Mouse (Mus musculus) heart, embryonic 14.5 days (tissue): Measurements from ENCODE around the gene Cdh24. TPM values are rescaled to one million over a fixed set of nuclear protein-coding genes. Genes with fewer than 3 reads are reported as not detected.

Experiments used
- ATAC-seq: fragments of 200-750 bp; cut with Nextera tagmentation; 2 replicates; pipeline ENCODE4 v1.8.0; 2017; ENCODE audit warnings: low read depth, moderate TSS enrichment; ENCODE audit not compliant: insufficient number of reproducible peaks, insufficient read depth, low FRiP score
- H3K27ac ChIP-seq, 2 experiments: fragments of 200-500 bp in 1 of 2; fragments of 300-500 bp in 1 of 2; sonication (generic) in 1 of 2; replicated peaks in 1 of 2; 2 replicates each; pipeline ENCODE4 v1.5.1; 2012 to 2014; ENCODE audit warnings: low read depth in 2 of 2, low read length in 2 of 2, control low read depth in 1 of 2, mild to moderate bottlenecking in 1 of 2, mixed read lengths in 1 of 2; ENCODE audit not compliant: control insufficient read depth in 1 of 2, insufficient read depth in 1 of 2
- H3K27me3 ChIP-seq: fragments of 300-500 bp; sonication (generic); 2 replicates; pipeline ENCODE4 v1.6.1; 2014; ENCODE audit warnings: mild to moderate bottlenecking, low read length, control low read depth; ENCODE audit not compliant: control insufficient read depth, insufficient read depth
- H3K36me3 ChIP-seq: fragments of 300-500 bp; sonication (generic); 2 replicates; pipeline ENCODE4 v1.6.1; 2014; ENCODE audit warnings: mild to moderate bottlenecking, control low read depth, low read length, mixed read lengths; ENCODE audit not compliant: control insufficient read depth, insufficient read depth
- H3K4me1 ChIP-seq, 2 experiments: fragments of 200-500 bp in 1 of 2; fragments of 300-500 bp in 1 of 2; sonication (generic) in 1 of 2; 2 replicates each; pipeline ENCODE4 v1.6.1; 2012 to 2014; ENCODE audit warnings: low read length in 2 of 2, control low read depth in 1 of 2, mixed read lengths in 1 of 2; ENCODE audit not compliant: control insufficient read depth in 2 of 2, insufficient read depth in 2 of 2
- H3K4me2 ChIP-seq: fragments of 300-500 bp; sonication (generic); 2 replicates; pipeline ENCODE4 v1.6.1; 2014; ENCODE audit warnings: mild to moderate bottlenecking, low read length
- H3K4me3 ChIP-seq, 2 experiments: fragments of 200-500 bp in 1 of 2; fragments of 300-500 bp in 1 of 2; sonication (generic) in 1 of 2; 2 replicates each; pipeline ENCODE4 v1.5.1; 2012 to 2014; ENCODE audit warnings: low read length in 2 of 2, mild to moderate bottlenecking in 2 of 2, control low read depth in 1 of 2, low read depth in 1 of 2, moderate library complexity in 1 of 2; ENCODE audit not compliant: control insufficient read depth in 1 of 2, insufficient read depth in 1 of 2
- H3K9ac ChIP-seq: fragments of 300-500 bp; sonication (generic); 2 replicates; pipeline ENCODE4 v1.6.1; 2014; ENCODE audit warnings: mild to moderate bottlenecking, low read length
- H3K9me3 ChIP-seq: fragments of 300-500 bp; sonication (generic); 2 replicates; pipeline ENCODE4 v1.6.1; 2016; ENCODE audit warnings: low read length, control low read depth; ENCODE audit not compliant: control insufficient read depth
- WGBS: fragments of 180-500 bp; shearing (Covaris S2); extraction: QIAGEN DNeasy Blood & Tissue Kit; methylation state at CpG from one replicate; pipeline ENCODE4 v1.1.7; 2014; 5-methylcytosine and 5-hydroxymethylcytosine counted together
- polyA plus RNA-seq: library from polyadenylated mRNA; unstranded; fragments of >200 nt; fragmentation: Nextera tagmentation; extraction: Ambion mirVana; gene quantifications from 2 replicates; pipeline ENCODE4 v1.2.1, GENCODE M21; 2014

The Cdh24 gene
- polyA plus RNA-seq, 1 experiment from 2014 or later, result 2.0 TPM

DNA sequence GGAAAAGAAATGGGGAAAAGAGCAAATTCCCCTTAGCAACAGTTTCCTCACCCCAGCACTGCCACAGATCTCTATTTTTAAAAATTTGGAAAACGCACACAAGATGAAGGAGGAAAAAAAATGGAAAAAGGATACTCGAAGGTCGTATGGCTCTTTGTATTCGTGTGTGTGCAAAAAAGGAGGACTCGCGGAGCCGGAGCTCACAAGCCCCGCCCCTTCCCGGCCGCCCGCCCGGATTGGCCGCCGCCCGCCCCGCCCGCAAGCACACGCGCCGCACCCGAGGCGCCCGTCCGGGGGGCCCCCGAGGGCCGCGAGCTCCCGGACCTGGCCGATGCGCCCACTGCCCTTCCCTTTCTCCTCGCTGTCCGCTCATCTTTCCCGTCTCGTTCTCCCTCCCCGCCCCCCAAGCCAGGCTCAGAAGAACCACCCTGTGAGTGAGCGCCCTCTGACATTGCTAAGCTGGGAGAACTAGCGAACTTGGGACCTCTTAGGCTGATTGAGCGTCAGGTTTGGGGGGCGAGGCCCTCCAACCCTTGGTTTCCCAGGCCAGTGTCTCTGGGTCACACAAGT lies 35.3 kb downstream of the Cdh24 start, which contains the start of gene 4931414P19Rik:
4931414P19Rik (minus strand) TSS at position 242 of the 570 bp plus-strand sequence.
- Histone ChIP-seq H3K4me2 (peak within 1 kb of the TSS; percentile 67), H3K9me3 (no peaks in the 10 kb centered on the region), H3K27me3 (no peaks in the 10 kb centered on the region), H3K9ac (peak within 1 kb of the TSS; percentile 71), H3K4me3 (peak within 1 kb of the TSS; percentile 47 to 54), H3K27ac (peak within 1 kb of the TSS; percentile 65 to 80), H3K36me3 (0 out of 2 replicates have a peak, but pooled peaks cover 2% of the 10 kb centered on the region), H3K4me1 (peaks cover 9 to 14% of the 10 kb centered on the region in 2 experiments)
- 0% methylated on average over 38 of the region's 39 CpGs for WGBS
- peak; percentile 58 for ATAC-seq

DNA sequence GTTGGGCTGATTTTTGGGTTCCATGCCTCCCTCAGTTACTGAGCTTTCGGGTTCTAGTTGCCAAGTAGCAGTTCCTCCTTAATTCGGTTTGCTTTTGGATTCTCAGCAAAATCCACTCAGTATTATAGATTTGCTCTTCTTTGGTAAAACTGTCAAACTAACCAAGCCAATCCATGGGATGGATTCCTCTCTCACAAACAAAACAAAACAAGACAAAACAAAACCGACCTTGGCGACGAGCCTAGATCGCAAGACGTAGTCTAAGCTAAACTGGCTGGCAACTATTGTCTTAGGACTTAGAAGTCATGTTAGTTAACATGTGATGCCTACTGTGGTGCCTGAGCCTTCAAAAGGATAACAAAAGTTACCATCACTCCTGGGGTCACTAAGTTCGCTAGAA lies 37.5 kb downstream of the Cdh24 start:
- no peak for ATAC-seq
- Histone ChIP-seq H3K4me1 (peaks cover 9 to 14% of the 10 kb centered on the region in 2 experiments), H3K27ac (peak overlapping the region; percentile 84 to 95), H3K9me3 (no peaks in the 10 kb centered on the region), H3K4me3 (peak overlapping the region; percentile 68 to 96), H3K27me3 (no peaks in the 10 kb centered on the region), H3K9ac (no peak overlapping the region; the same call in 1 of the 2 replicates), H3K4me2 (peak overlapping the region; percentile 65), H3K36me3 (no peaks in the 10 kb centered on the region)
- WGBS, result 85% methylated on average over 8 of the region's 8 CpGs

DNA sequence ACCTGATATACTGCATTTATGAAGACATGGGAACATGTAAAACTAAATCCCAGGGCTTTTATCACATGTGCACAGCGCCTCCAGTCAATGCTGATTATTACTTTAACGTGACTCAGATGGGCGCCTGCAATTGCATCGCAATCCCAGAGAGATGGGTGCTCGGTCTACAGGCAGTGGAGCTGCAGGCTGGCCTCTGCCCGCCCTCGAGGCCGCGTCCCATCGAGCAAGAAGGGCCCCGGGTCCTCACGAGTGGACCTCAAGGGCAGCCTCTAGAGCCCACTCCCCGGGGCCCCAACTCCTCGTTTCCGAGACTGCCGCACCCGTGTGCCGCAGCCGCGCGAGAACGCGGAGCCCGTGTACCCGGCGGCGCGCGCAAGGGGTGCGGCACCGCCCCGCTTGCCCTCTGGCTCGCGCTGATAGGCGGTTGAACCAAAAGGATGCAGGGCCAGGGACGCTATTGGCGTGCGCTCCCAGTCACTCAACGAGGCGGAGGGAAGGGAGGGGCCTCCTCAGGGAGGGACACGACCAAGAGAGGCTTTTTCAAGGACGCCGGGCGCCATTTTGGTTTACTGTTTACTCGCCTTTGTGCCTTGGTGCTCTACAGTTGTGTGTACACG lies 38.0 kb downstream of the Cdh24 start:
- peak overlapping the region; percentile 95 to 96 for H3K27ac ChIP-seq
- peak overlapping the region; percentile 65 for H3K4me2 ChIP-seq
- peak overlapping the region; percentile 68 to 96 for H3K4me3 ChIP-seq
- H3K9me3 ChIP-seq, result no peaks in the 10 kb centered on the region
- H3K36me3 ChIP-seq, result no peaks in the 10 kb centered on the region
- H3K27me3 ChIP-seq, result no peaks in the 10 kb centered on the region
- WGBS, result under 1% methylated on average over 46 of the region's 46 CpGs
- peaks cover 9 to 14% of the 10 kb centered on the region in 2 experiments for H3K4me1 ChIP-seq
- peak overlapping the region; percentile 86 for H3K9ac ChIP-seq
- peak; percentile 99 for ATAC-seq

DNA sequence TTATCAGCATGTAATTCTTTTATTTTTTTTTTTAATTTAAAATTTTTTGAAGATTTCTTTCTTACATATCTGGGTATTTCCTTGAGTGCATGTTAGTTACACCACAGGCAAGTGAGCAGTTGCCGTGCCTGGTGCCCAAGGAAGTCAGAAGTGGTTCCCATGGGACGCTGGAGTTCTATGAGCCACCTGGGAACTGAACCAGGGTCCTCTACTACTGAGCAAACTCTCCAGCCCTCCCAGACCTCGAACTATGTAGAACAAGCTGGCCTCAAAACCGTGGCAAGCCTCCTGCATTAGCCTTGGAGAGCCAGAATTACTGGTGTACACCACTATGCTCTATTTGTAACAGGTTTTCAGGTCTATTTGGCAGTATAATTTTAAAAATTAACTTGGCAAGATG lies 38.6 kb downstream of the Cdh24 start:
- peak overlapping the region; percentile 64 to 95; a peak in 3 of 4 replicates for H3K27ac ChIP-seq
- WGBS, result 43% methylated on average over 4 of the region's 4 CpGs
- no peaks in the 10 kb centered on the region for H3K9me3 ChIP-seq
- H3K27me3 ChIP-seq, result no peaks in the 10 kb centered on the region
- H3K9ac ChIP-seq, result peak overlapping the region; percentile 86
- H3K4me1 ChIP-seq, result peaks cover 9 to 14% of the 10 kb centered on the region in 2 experiments
- H3K36me3 ChIP-seq, result no peaks in the 10 kb centered on the region
- peak overlapping the region; percentile 68 to 96; a peak in 3 of 4 replicates for H3K4me3 ChIP-seq
- H3K4me2 ChIP-seq, result peak overlapping the region; percentile 65
- no peak for ATAC-seq

DNA sequence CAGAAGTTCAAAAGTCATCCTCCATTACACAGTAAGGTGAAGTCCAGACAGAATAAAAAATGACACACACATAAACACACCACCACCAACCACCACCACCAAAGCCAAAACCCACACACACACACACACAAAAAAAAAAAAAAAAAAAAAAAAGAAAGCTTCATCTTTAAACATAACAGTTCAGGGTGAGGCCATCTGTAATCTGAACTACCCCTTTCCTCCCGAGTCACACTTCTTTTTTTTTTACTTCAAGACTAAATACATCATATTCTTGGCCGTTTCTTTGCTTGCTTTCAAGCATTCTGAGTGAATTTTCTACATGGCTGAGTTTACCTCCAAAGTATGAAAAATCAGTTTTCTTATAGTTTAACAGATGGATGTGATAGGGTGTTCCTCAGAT lies 39.6 kb downstream of the Cdh24 start:
- ATAC-seq, result no peak
- Histone ChIP-seq H3K9me3 (no peaks in the 10 kb centered on the region), H3K27ac (no peak overlapping the region), H3K4me2 (no peak overlapping the region), H3K9ac (no peak overlapping the region), H3K27me3 (no peaks in the 10 kb centered on the region), H3K4me1 (peaks cover 9 to 14% of the 10 kb centered on the region in 2 experiments), H3K36me3 (no peaks in the 10 kb centered on the region), H3K4me3 (no peak overlapping the region)
- 70% methylated on average over 2 of the region's 2 CpGs for WGBS

DNA sequence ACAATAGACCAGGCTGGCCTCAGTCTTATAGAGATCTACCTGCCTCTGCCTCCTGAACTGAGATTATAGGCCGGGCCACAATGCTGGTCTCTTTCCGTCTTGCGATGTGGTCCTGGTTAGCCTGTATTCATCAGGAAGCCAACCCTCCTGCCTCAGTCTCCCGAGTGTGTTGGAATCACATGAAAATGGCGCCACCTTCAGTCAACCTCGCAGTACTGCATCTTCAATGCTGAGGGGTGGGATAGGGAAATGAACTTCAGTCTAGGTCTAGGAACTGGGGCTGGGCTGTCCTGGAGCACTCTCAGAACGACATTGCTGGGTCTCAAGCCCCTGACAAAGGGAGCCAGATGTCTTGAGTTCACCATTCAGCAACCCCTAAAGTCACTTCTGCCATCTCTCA lies 44.1 kb downstream of the Cdh24 start:
- H3K4me3 ChIP-seq, result no peak overlapping the region
- peaks cover 18 to 30% of the 10 kb centered on the region in 2 experiments for H3K4me1 ChIP-seq
- H3K36me3 ChIP-seq, result 0 out of 2 replicates have a peak, but pooled peaks cover 3% of the 10 kb centered on the region
- no peak overlapping the region for H3K4me2 ChIP-seq
- H3K9me3 ChIP-seq, result no peaks in the 10 kb centered on the region
- H3K27me3 ChIP-seq, result no peaks in the 10 kb centered on the region
- H3K27ac ChIP-seq, result no peak overlapping the region
- WGBS, result 72% methylated on average over 7 of the region's 7 CpGs
- H3K9ac ChIP-seq, result no peak overlapping the region
- ATAC-seq, result no peak

DNA sequence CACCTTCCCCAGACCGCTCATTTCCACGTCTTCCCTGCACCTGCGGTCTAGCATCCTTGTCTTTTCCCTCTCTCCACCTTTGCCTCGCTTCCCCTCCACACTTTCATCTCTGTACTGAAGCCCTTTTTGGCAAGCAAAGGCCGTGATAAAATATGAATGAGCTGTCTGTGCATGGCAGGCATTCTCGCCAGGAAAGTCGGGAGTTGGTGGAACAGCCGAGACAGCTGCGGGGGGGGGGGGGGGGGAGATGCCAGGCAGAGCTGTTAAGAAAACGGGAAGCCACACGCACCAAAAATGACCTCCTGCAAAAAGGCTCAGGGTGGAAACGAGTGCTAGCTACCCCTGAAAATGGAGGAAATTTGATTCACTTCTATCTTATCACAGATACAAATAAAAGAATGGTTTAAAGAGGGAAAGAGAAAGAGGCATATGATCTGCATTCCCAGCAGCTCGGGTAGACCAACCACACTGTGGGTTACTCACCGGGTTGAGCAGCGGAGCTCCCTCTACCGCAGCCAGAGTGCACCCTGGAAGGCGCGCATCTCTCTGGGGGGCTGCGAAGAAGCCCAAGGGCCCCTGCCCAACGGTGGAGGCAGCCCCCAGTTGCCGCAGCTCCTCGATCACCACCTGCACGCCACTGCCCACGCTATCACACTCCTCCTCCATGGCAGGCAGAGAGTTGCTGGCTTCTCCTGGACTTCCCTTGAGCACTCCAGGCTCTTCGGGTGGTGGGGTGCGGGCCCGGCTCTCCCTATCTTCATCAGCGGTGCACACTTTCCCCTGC lies 46.3 kb downstream of the Cdh24 start:
- H3K4me2 ChIP-seq, result peak overlapping the region; percentile 68
- 39% methylated on average over 28 of the region's 28 CpGs for whole genome bisulfite sequencing
- H3K9me3 ChIP-seq, result no peaks in the 10 kb centered on the region
- no peaks in the 10 kb centered on the region for H3K27me3 ChIP-seq
- H3K4me3 ChIP-seq, result peak overlapping the region; percentile 21 to 31
- peak overlapping the region in 1 of 2 experiments; percentile 44; a peak in 2 of 4 replicates for H3K27ac ChIP-seq
- 0 out of 2 replicates have a peak, but pooled peaks cover 6% of the 10 kb centered on the region for H3K36me3 ChIP-seq
- ATAC-seq, result no peak
- peak overlapping the region; percentile 66; the same call in 1 of the 2 replicates for H3K9ac ChIP-seq
- H3K4me1 ChIP-seq, result peaks cover 18 to 31% of the 10 kb centered on the region in 2 experiments
